Mouse (Mus musculus): ENCODE measurements at regions not wholly inside any gene's neighbourhood (a gene's known extent, or its start where the extent isn't known, plus 50 kb on each side); places are given as distances from the start of the nearest gene placed in this dataset.

GRCm38 (mm10) chr9:83326437-83327086, 114.4 kb downstream of the Lca5 start:
- Histone ChIP-seq H3K4me2 (ENCODE audit: low read depth, low read length) (no peak overlapping the region), H3K36me3 (ENCODE audit: control insufficient read depth, insufficient read depth, low read length) (no peaks in the 10 kb centered on the region), H3K9me3 (ENCODE audit: control insufficient read depth, low read length) (no peaks in the 10 kb centered on the region), H3K27me3 (ENCODE audit: control insufficient read depth, insufficient read depth, low read depth, low read length) (no peaks in the 10 kb centered on the region), H3K9ac (ENCODE audit: low read length) (no peak overlapping the region), H3K4me3 (ENCODE audit: low read length) (no peak overlapping the region), H3K27ac (ENCODE audit: low read length) (no peak overlapping the region), H3K4me1 (replicated peaks; ENCODE audit: control insufficient read depth, insufficient read depth, low read length) (no peaks in the 10 kb centered on the region)
- WGBS = 25% methylated on average over 7 of the region's 7 CpGs
- no peak for ATAC-seq (ENCODE audit: low read depth)

GRCm38 (mm10) chr9:83325910-83326309, 115.0 kb downstream of the Lca5 start:
- 22% methylated on average over 6 of the region's 6 CpGs for WGBS
- H3K27ac ChIP-seq (ENCODE audit: low read length) = no peak overlapping the region

GRCm38 (mm10) chr9:83324336-83324735, 116.6 kb downstream of the Lca5 start:
- Histone ChIP-seq H3K4me3 (ENCODE audit: low read length) (no peak overlapping the region), H3K9me3 (ENCODE audit: control insufficient read depth, low read length) (no peaks in the 10 kb centered on the region), H3K27me3 (ENCODE audit: control insufficient read depth, insufficient read depth, low read depth, low read length) (no peaks in the 10 kb centered on the region), H3K4me2 (ENCODE audit: low read depth, low read length) (no peak overlapping the region), H3K36me3 (ENCODE audit: control insufficient read depth, insufficient read depth, low read length) (no peaks in the 10 kb centered on the region), H3K9ac (ENCODE audit: low read length) (no peak overlapping the region), H3K4me1 (replicated peaks; ENCODE audit: control insufficient read depth, insufficient read depth, low read length) (no peaks in the 10 kb centered on the region), H3K27ac (ENCODE audit: low read length) (no peak overlapping the region)
- ATAC-seq (ENCODE audit: low read depth) = no peak
- WGBS = 66% methylated on average over 3 of the region's 3 CpGs

More at GRCm38 (mm10) chr9:83325910-83326309, 115.0 kb downstream of the Lca5 start:
- H3K9me3 ChIP-seq (ENCODE audit: control insufficient read depth, low read length) = no peaks in the 10 kb centered on the region
- H3K9ac ChIP-seq (ENCODE audit: low read length) = no peak overlapping the region
- no peaks in the 10 kb centered on the region for H3K36me3 ChIP-seq (ENCODE audit: control insufficient read depth, insufficient read depth, low read length)
- no peak overlapping the region for H3K4me2 ChIP-seq (ENCODE audit: low read depth, low read length)
- H3K4me3 ChIP-seq (ENCODE audit: low read length) = no peak overlapping the region
- no peaks in the 10 kb centered on the region for H3K27me3 ChIP-seq (ENCODE audit: control insufficient read depth, insufficient read depth, low read depth, low read length)
- no peak for ATAC-seq (ENCODE audit: low read depth)
- H3K4me1 ChIP-seq (replicated peaks; ENCODE audit: control insufficient read depth, insufficient read depth, low read length) = no peaks in the 10 kb centered on the region

GRCm38 (mm10) chr9:83322991-83323583, 117.8 kb downstream of the Lca5 start:
- no peaks in the 10 kb centered on the region for H3K9me3 ChIP-seq (ENCODE audit: control insufficient read depth, low read length)
- H3K27me3 ChIP-seq (ENCODE audit: control insufficient read depth, insufficient read depth, low read depth, low read length) = no peaks in the 10 kb centered on the region
- H3K27ac ChIP-seq (ENCODE audit: low read length) = no peak overlapping the region
- no peak overlapping the region for H3K4me2 ChIP-seq (ENCODE audit: low read depth, low read length)
- H3K4me1 ChIP-seq (replicated peaks; ENCODE audit: control insufficient read depth, insufficient read depth, low read length) = no peaks in the 10 kb centered on the region
- ATAC-seq (ENCODE audit: low read depth) = no peak
- H3K36me3 ChIP-seq (ENCODE audit: control insufficient read depth, insufficient read depth, low read length) = no peaks in the 10 kb centered on the region
- H3K4me3 ChIP-seq (ENCODE audit: low read length) = no peak overlapping the region
- 85% methylated on average over 8 of the region's 8 CpGs for WGBS
- H3K9ac ChIP-seq (ENCODE audit: low read length) = no peak overlapping the region

GRCm38 (mm10) chr9:83321793-83322192, 119.1 kb downstream of the Lca5 start:
- ATAC-seq (ENCODE audit: low read depth) = no peak
- H3K27me3 ChIP-seq (ENCODE audit: control insufficient read depth, insufficient read depth, low read depth, low read length) = no peaks in the 10 kb centered on the region
- no peaks in the 10 kb centered on the region for H3K4me1 ChIP-seq (replicated peaks; ENCODE audit: control insufficient read depth, insufficient read depth, low read length)
- H3K36me3 ChIP-seq (ENCODE audit: control insufficient read depth, insufficient read depth, low read length) = no peaks in the 10 kb centered on the region
- no peak overlapping the region for H3K27ac ChIP-seq (ENCODE audit: low read length)
- H3K4me3 ChIP-seq (ENCODE audit: low read length) = no peak overlapping the region
- H3K9ac ChIP-seq (ENCODE audit: low read length) = no peak overlapping the region
- no peak overlapping the region for H3K4me2 ChIP-seq (ENCODE audit: low read depth, low read length)
- H3K9me3 ChIP-seq (ENCODE audit: control insufficient read depth, low read length) = no peaks in the 10 kb centered on the region

GRCm38 (mm10) chr9:83320834-83321233, 120.1 kb downstream of the Lca5 start:
- Histone ChIP-seq H3K4me3 (ENCODE audit: low read length) (no peak overlapping the region), H3K9me3 (ENCODE audit: control insufficient read depth, low read length) (no peaks in the 10 kb centered on the region), H3K27ac (ENCODE audit: low read length) (no peak overlapping the region), H3K4me1 (replicated peaks; ENCODE audit: control insufficient read depth, insufficient read depth, low read length) (no peaks in the 10 kb centered on the region), H3K27me3 (ENCODE audit: control insufficient read depth, insufficient read depth, low read depth, low read length) (no peaks in the 10 kb centered on the region), H3K9ac (ENCODE audit: low read length) (no peak overlapping the region), H3K36me3 (ENCODE audit: control insufficient read depth, insufficient read depth, low read length) (no peaks in the 10 kb centered on the region), H3K4me2 (ENCODE audit: low read depth, low read length) (no peak overlapping the region)
- WGBS = 47% methylated on average over 4 of the region's 4 CpGs
- no peak for ATAC-seq (ENCODE audit: low read depth)

GRCm38 (mm10) chr9:83316818-83317162, 124.1 kb downstream of the Lca5 start:
- no peaks in the 10 kb centered on the region for H3K27me3 ChIP-seq (ENCODE audit: control insufficient read depth, insufficient read depth, low read depth, low read length)
- H3K9me3 ChIP-seq (ENCODE audit: control insufficient read depth, low read length) = no peaks in the 10 kb centered on the region
- H3K36me3 ChIP-seq (ENCODE audit: control insufficient read depth, insufficient read depth, low read length) = no peaks in the 10 kb centered on the region
- H3K4me2 ChIP-seq (ENCODE audit: low read depth, low read length) = no peak overlapping the region
- WGBS = 32% methylated on average over 2 of the region's 2 CpGs
- peaks cover 4% of the 10 kb centered on the region; the same call in 1 of the 2 replicates for H3K4me1 ChIP-seq (replicated peaks; ENCODE audit: control insufficient read depth, insufficient read depth, low read length)
- no peak overlapping the region for H3K4me3 ChIP-seq (ENCODE audit: low read length)
- no peak for ATAC-seq (ENCODE audit: low read depth)
- no peak overlapping the region for H3K9ac ChIP-seq (ENCODE audit: low read length)
- no peak overlapping the region for H3K27ac ChIP-seq (ENCODE audit: low read length)

GRCm38 (mm10) chr9:83315941-83316817, 124.7 kb downstream of the Lca5 start:
- Histone ChIP-seq H3K9ac (ENCODE audit: low read length) (no peak overlapping the region), H3K36me3 (ENCODE audit: control insufficient read depth, insufficient read depth, low read length) (no peaks in the 10 kb centered on the region), H3K4me3 (ENCODE audit: low read length) (no peak overlapping the region), H3K27me3 (ENCODE audit: control insufficient read depth, insufficient read depth, low read depth, low read length) (no peaks in the 10 kb centered on the region), H3K4me1 (replicated peaks; ENCODE audit: control insufficient read depth, insufficient read depth, low read length) (peaks cover 4% of the 10 kb centered on the region; the same call in 1 of the 2 replicates), H3K9me3 (ENCODE audit: control insufficient read depth, low read length) (no peaks in the 10 kb centered on the region), H3K4me2 (ENCODE audit: low read depth, low read length) (no peak overlapping the region), H3K27ac (ENCODE audit: low read length) (no peak overlapping the region)
- no peak for ATAC-seq (ENCODE audit: low read depth)
- WGBS = 49% methylated on average over 10 of the region's 10 CpGs

GRCm38 (mm10) chr9:83308771-83309170, 132.2 kb downstream of the Lca5 start:
- Histone ChIP-seq H3K9me3 (ENCODE audit: control insufficient read depth, low read length) (no peaks in the 10 kb centered on the region), H3K4me3 (ENCODE audit: low read length) (no peak overlapping the region), H3K4me1 (replicated peaks; ENCODE audit: control insufficient read depth, insufficient read depth, low read length) (peaks cover 5% of the 10 kb centered on the region; the same call in 1 of the 2 replicates), H3K4me2 (ENCODE audit: low read depth, low read length) (no peak overlapping the region), H3K27me3 (ENCODE audit: control insufficient read depth, insufficient read depth, low read depth, low read length) (no peaks in the 10 kb centered on the region), H3K9ac (ENCODE audit: low read length) (no peak overlapping the region), H3K36me3 (ENCODE audit: control insufficient read depth, insufficient read depth, low read length) (no peaks in the 10 kb centered on the region), H3K27ac (ENCODE audit: low read length) (no peak overlapping the region)
- ATAC-seq (ENCODE audit: low read depth) = no peak
- WGBS = 68% methylated on average over 4 of the region's 4 CpGs
